Mouse (Mus musculus): ENCODE measurements around the gene Tvp23b. TPM values are rescaled to one million over a fixed set of nuclear protein-coding genes. Genes with fewer than 3 reads are reported as not detected.
A peak's percentile ranks its signal among the peaks of the same experiment; 100 is the strongest.

Tvp23b gene
- polyA plus RNA-seq, 1 experiment from 2014 or later, result 37.5 TPM

- Histone ChIP-seq H3K27ac (ENCODE audit: low read depth, low read length) (no peak overlapping the region), H3K36me3 (ENCODE audit: control insufficient read depth, insufficient read depth, low read length) (no peaks in the 10 kb centered on the region), H3K9ac (ENCODE audit: low read length) (no peak overlapping the region), H3K4me3 (ENCODE audit: low read depth, low read length) (no peak overlapping the region), H3K27me3 (ENCODE audit: control insufficient read depth, insufficient read depth, low read length) (no peaks in the 10 kb centered on the region), H3K4me1 (replicated peaks; ENCODE audit: control insufficient read depth, insufficient read depth, low read length) (no peaks in the 10 kb centered on the region), H3K9me3 (ENCODE audit: control insufficient read depth, low read length) (no peaks in the 10 kb centered on the region), H3K4me2 (ENCODE audit: low read depth, low read length, severe bottlenecking) (no peak overlapping the region)
- 84% methylated on average over 8 of the region's 8 CpGs for WGBS
- DNase-seq (ENCODE audit: low spot score), result no peak
- no peak for ATAC-seq (replicated peaks; ENCODE audit: low FRiP score)
These were observed 78.4 kb downstream of the Tvp23b start for GRCm38 (mm10) chr11:62957626-62958180.

GRCm38 (mm10) chr11:62963292-62963691, 84.0 kb downstream of the Tvp23b start:
- H3K4me1 ChIP-seq (replicated peaks; ENCODE audit: control insufficient read depth, insufficient read depth, low read length), result 0 out of 2 replicates have a peak, but pooled peaks cover 2% of the 10 kb centered on the region
- DNase-seq (ENCODE audit: low spot score) (no peak), ATAC-seq (replicated peaks; ENCODE audit: low FRiP score) (no peak)
- no peak overlapping the region for H3K9ac ChIP-seq (ENCODE audit: low read length)
- H3K4me2 ChIP-seq (ENCODE audit: low read depth, low read length, severe bottlenecking), result no peak overlapping the region
- no peak overlapping the region for H3K27ac ChIP-seq (ENCODE audit: low read depth, low read length)
- H3K36me3 ChIP-seq (ENCODE audit: control insufficient read depth, insufficient read depth, low read length), result no peaks in the 10 kb centered on the region
- WGBS, result 85% methylated on average over 4 of the region's 4 CpGs
- no peaks in the 10 kb centered on the region for H3K9me3 ChIP-seq (ENCODE audit: control insufficient read depth, low read length)
- no peaks in the 10 kb centered on the region for H3K27me3 ChIP-seq (ENCODE audit: control insufficient read depth, insufficient read depth, low read length)
- H3K4me3 ChIP-seq (ENCODE audit: low read depth, low read length), result no peak overlapping the region

- ATAC-seq (replicated peaks; ENCODE audit: low FRiP score) (no peak), DNase-seq (ENCODE audit: low spot score) (no peak)
- 0 out of 2 replicates have a peak, but pooled peaks cover 2% of the 10 kb centered on the region for H3K4me1 ChIP-seq (replicated peaks; ENCODE audit: control insufficient read depth, insufficient read depth, low read length)
- no peaks in the 10 kb centered on the region for H3K9me3 ChIP-seq (ENCODE audit: control insufficient read depth, low read length)
- H3K36me3 ChIP-seq (ENCODE audit: control insufficient read depth, insufficient read depth, low read length), result no peaks in the 10 kb centered on the region
- peak overlapping the region; percentile 36 for H3K4me2 ChIP-seq (ENCODE audit: low read depth, low read length, severe bottlenecking)
- WGBS, result 49% methylated on average over 3 of the region's 3 CpGs
- H3K27me3 ChIP-seq (ENCODE audit: control insufficient read depth, insufficient read depth, low read length), result no peaks in the 10 kb centered on the region
- peak overlapping the region; percentile 17; the same call in 1 of the 2 replicates for H3K9ac ChIP-seq (ENCODE audit: low read length)
- no peak overlapping the region for H3K4me3 ChIP-seq (ENCODE audit: low read depth, low read length)
- H3K27ac ChIP-seq (ENCODE audit: low read depth, low read length), result peak overlapping the region; percentile 31; the same call in 1 of the 2 replicates
These were observed 87.1 kb downstream of the Tvp23b start for GRCm38 (mm10) chr11:62966424-62966764.

Other genes with a start within 250 kb of the Tvp23b start
- gene Lrrc75a, start 230.9 kb upstream of the Tvp23b start, polyA plus RNA-seq (2014; fragmentation: Nextera tagmentation; extraction: Ambion mirVana), result 14.3 and 20.7 TPM in 2 replicates
- gene Mmgt2, start 230.8 kb upstream of the Tvp23b start, polyA plus RNA-seq (2014; fragmentation: Nextera tagmentation; extraction: Ambion mirVana), result 37.8 and 41.1 TPM in 2 replicates
- 14.6 and 14.9 TPM in 2 replicates for gene Zfp287, start 147.6 kb upstream of the Tvp23b start, polyA plus RNA-seq (2014; fragmentation: Nextera tagmentation; extraction: Ambion mirVana)
- gene Gm10428, start 126.4 kb upstream of the Tvp23b start, polyA plus RNA-seq (2014; fragmentation: Nextera tagmentation; extraction: Ambion mirVana), result not detected in 2 replicates
- 26.7 and 31.0 TPM in 2 replicates for gene Zfp286, start 90.0 kb upstream of the Tvp23b start, polyA plus RNA-seq (2014; fragmentation: Nextera tagmentation; extraction: Ambion mirVana)
- gene Trim16, start 59.2 kb upstream of the Tvp23b start, polyA plus RNA-seq (2014; fragmentation: Nextera tagmentation; extraction: Ambion mirVana), result 3.5 and 4.3 TPM in 2 replicates
- gene Fbxw10, start 32.4 kb upstream of the Tvp23b start, polyA plus RNA-seq (2014; fragmentation: Nextera tagmentation; extraction: Ambion mirVana), result 0.36 and 0.59 TPM in 2 replicates
- not detected in 2 replicates for gene Cdrt4, start 71.7 kb downstream of the Tvp23b start, polyA plus RNA-seq (2014; fragmentation: Nextera tagmentation; extraction: Ambion mirVana)
- not detected in 2 replicates for gene Tekt3, start 182.2 kb downstream of the Tvp23b start, polyA plus RNA-seq (2014; fragmentation: Nextera tagmentation; extraction: Ambion mirVana)
- 19.0 and 20.9 TPM in 2 replicates for gene Pmp22, start 249.5 kb downstream of the Tvp23b start, polyA plus RNA-seq (2014; fragmentation: Nextera tagmentation; extraction: Ambion mirVana)